Mouse (Mus musculus) left cerebral cortex, adult 2 months (tissue): ENCODE results near the gene Fam78b. TPM values are rescaled to one million over a fixed set of nuclear protein-coding genes. Genes with fewer than 3 reads are reported as not detected.

Experiments used
- DNase-seq, 2 experiments: peaks; one replicate each; pipeline ENCODE4 v3.0.0; 2021 to 2022; ENCODE audit warnings: low spot score in 2 of 2, mixed read lengths in 1 of 2; ENCODE audit errors: extremely low spot score in 1 of 2
- H3K27ac ChIP-seq: fragments of 200-600 bp; 2 replicates; pipeline ENCODE4 v1.8.1; 2022
- H3K4me3 ChIP-seq: fragments of 200-600 bp; 2 replicates; pipeline ENCODE4 v1.8.1; 2022
- CTCF ChIP-seq: fragments of 200-600 bp; IDR thresholded peaks from 2 replicates; pipeline ENCODE4 v1.8.1; 2022; ENCODE audit warnings: antibody characterized with exemption, mild to moderate bottlenecking, moderate library complexity
- intact Hi-C: fragments of 180-260 bp; cut with DNase I; formaldehyde crosslinking; loops from one replicate; pipeline ENCODE4 v1.15.1; 2025
- total RNA-seq, 2 experiments: library from RNA; stranded (reverse); gene quantifications; 2 replicates each; pipeline ENCODE4 v1.2.3; 2021

The Fam78b gene
- total RNA-seq, 2 experiments from 2014 or later = 31.7 to 33.2 TPM

GRCm38 (mm10) chr1:167135748-167136147 lies 134.5 kb downstream of the Fam78b start:
- intact Hi-C loops = loop anchor here (5.0 kb wide), 1 partner anchor 343 kb away; no protein-coding TSS in a partner anchor
- Histone ChIP-seq H3K27ac (no peak overlapping the region), H3K4me3 (no peak overlapping the region)
- no peak for DNase-seq
- TF ChIP-seq CTCF = no peak
